Mouse (Mus musculus) myocyte (in vitro differentiated cells): Measurements from ENCODE around the gene Gm7534. TPM values are rescaled to one million over a fixed set of nuclear protein-coding genes. Genes with fewer than 3 reads are reported as not detected.

Experiments
- H3K27me3 ChIP-seq: one replicate; pipeline ENCODE4 v1.6.1; 2011; ENCODE audit not compliant: control insufficient read depth, insufficient read depth, insufficient read length
- H3K36me3 ChIP-seq: one replicate; pipeline ENCODE4 v1.6.1; 2011; ENCODE audit not compliant: control insufficient read depth, insufficient read depth
- H3K4me2 ChIP-seq: one replicate; pipeline ENCODE4 v1.6.1; 2011; ENCODE audit warnings: low read depth, control low read depth
- H3K4me3 ChIP-seq: one replicate; pipeline ENCODE4 v1.5.1; 2011; ENCODE audit warnings: mild to moderate bottlenecking, control low read depth, moderate library complexity
- H3K79me2 ChIP-seq: one replicate; pipeline ENCODE4 v1.6.1; 2011; ENCODE audit not compliant: control insufficient read depth, insufficient read depth
- H3ac ChIP-seq: one replicate; pipeline ENCODE4 v1.6.1; 2011; ENCODE audit not compliant: control insufficient read depth, insufficient read length
- CEBPB ChIP-seq: IDR thresholded peaks from 2 replicates; pipeline ENCODE4 v1.6.1; 2011; ENCODE audit warnings: mild to moderate bottlenecking, moderate library complexity; ENCODE audit not compliant: poor library complexity, insufficient read depth, severe bottlenecking
- E2F4 ChIP-seq: IDR thresholded peaks from one replicate; pipeline ENCODE4 v1.6.1; 2011; ENCODE audit warnings: mild to moderate bottlenecking, control low read depth, moderate library complexity; ENCODE audit not compliant: insufficient read depth
- MAX ChIP-seq: IDR thresholded peaks from one replicate; pipeline ENCODE4 v1.6.1; 2011; ENCODE audit warnings: low read depth, mild to moderate bottlenecking, control low read depth
- MYOD1 ChIP-seq, 3 experiments: IDR thresholded peaks; one replicate each; pipeline ENCODE4 v1.6.1; 2011; ENCODE audit warnings: control low read depth in 2 of 3, low read depth in 2 of 3, mild to moderate bottlenecking in 2 of 3, moderate library complexity in 1 of 3; ENCODE audit not compliant: insufficient read length in 2 of 3, control insufficient read depth in 1 of 3
- MYOG ChIP-seq, 3 experiments: IDR thresholded peaks; one replicate each; pipeline ENCODE4 v1.6.1; 2011; ENCODE audit warnings: control low read depth in 2 of 3, low read depth in 2 of 3, mild to moderate bottlenecking in 2 of 3; ENCODE audit not compliant: insufficient read length in 2 of 3, control insufficient read depth in 1 of 3, insufficient read depth in 1 of 3
- POLR2A ChIP-seq: IDR thresholded peaks from one replicate; pipeline ENCODE4 v1.6.1; 2011; ENCODE audit warnings: low read depth, mild to moderate bottlenecking, control low read depth, moderate library complexity; ENCODE audit not compliant: insufficient read length
- POLR2AphosphoS2 ChIP-seq: IDR thresholded peaks from one replicate; pipeline ENCODE4 v1.6.1; 2011; ENCODE audit warnings: low read depth, control low read depth; ENCODE audit not compliant: insufficient read length
- REST ChIP-seq: IDR thresholded peaks from one replicate; pipeline ENCODE4 v1.6.1; 2011; ENCODE audit warnings: mild to moderate bottlenecking, control low read depth, moderate library complexity; ENCODE audit not compliant: insufficient read depth, insufficient read length
- SRF ChIP-seq: IDR thresholded peaks from one replicate; pipeline ENCODE4 v1.6.1; 2011; ENCODE audit warnings: low read depth; ENCODE audit not compliant: control insufficient read depth, insufficient read length
- TCF12 ChIP-seq: IDR thresholded peaks from one replicate; pipeline ENCODE4 v1.6.1; 2011; ENCODE audit warnings: mild to moderate bottlenecking, control low read depth; ENCODE audit not compliant: poor library complexity, insufficient read depth, severe bottlenecking
- TCF3 ChIP-seq: IDR thresholded peaks from one replicate; pipeline ENCODE4 v1.6.1; 2011; ENCODE audit warnings: low read depth, control low read depth; ENCODE audit not compliant: insufficient read length
- USF1 ChIP-seq: IDR thresholded peaks from one replicate; pipeline ENCODE4 v1.6.1; 2011; ENCODE audit warnings: low read depth, mild to moderate bottlenecking, control low read depth, moderate library complexity
- polyA plus RNA-seq: library from polyadenylated mRNA; unstranded; fragments of >200 nt; fragmentation: generic; extraction: Trizol; gene quantifications from one replicate; pipeline ENCODE4 v1.2.1, GENCODE M21; 2012; ENCODE audit warnings: missing spikeins

Gene Gm7534
- polyA plus RNA-seq = not detected

- Histone ChIP-seq H3K4me2 (no peak within 1 kb of the TSS), H3ac (no peak within 1 kb of the TSS), H3K27me3 (peaks cover 7% of the 10 kb centered on the region), H3K36me3 (no peaks in the 10 kb centered on the region), H3K4me3 (no peak within 1 kb of the TSS), H3K79me2 (no peaks in the 10 kb centered on the region)
- TF ChIP-seq POLR2A (no peak), TCF3 (no peak), POLR2AphosphoS2 (no peak), REST (no peak), SRF (no peak), MAX (no peak), E2F4 (no peak), MYOG (IDR thresholded peaks at IDR 0.05; ENCODE audit: control insufficient read depth in 1 of 3, insufficient read depth in 1 of 3, insufficient read length in 2 of 3, low read depth in 2 of 3) (no peak), TCF12 (no peak), USF1 (no peak), CEBPB (no peak), MYOD1 (IDR thresholded peaks at IDR 0.05; ENCODE audit: control insufficient read depth in 1 of 3, insufficient read length in 2 of 3, low read depth in 2 of 3) (no peak)
Observed at GRCm38 (mm10) chr4:134202904-134203303, at the start of gene Gm7534. TSS of gene Gm7534 (minus strand) at chr4:134203004.

GRCm38 (mm10) chr4:134252131-134252910 is 49.5 kb upstream of the Gm7534 start:
- Histone ChIP-seq H3K27me3 (peaks cover 72% of the 10 kb centered on the region), H3K4me3 (no peak overlapping the region), H3K36me3 (no peaks in the 10 kb centered on the region), H3K79me2 (no peaks in the 10 kb centered on the region), H3K4me2 (no peak overlapping the region), H3ac (no peak overlapping the region)
- no peak for TF ChIP-seq TCF12
- no peak for TF ChIP-seq E2F4
- TF ChIP-seq REST = no peak
- TF ChIP-seq POLR2A = no peak
- TF ChIP-seq MYOG (IDR thresholded peaks at IDR 0.05; ENCODE audit: control insufficient read depth in 1 of 3, insufficient read depth in 1 of 3, insufficient read length in 2 of 3, low read depth in 2 of 3) = no peak
- no peak for TF ChIP-seq TCF3
- TF ChIP-seq CEBPB = no peak
- no peak for TF ChIP-seq MYOD1 (IDR thresholded peaks at IDR 0.05; ENCODE audit: control insufficient read depth in 1 of 3, insufficient read length in 2 of 3, low read depth in 2 of 3)
- no peak for TF ChIP-seq POLR2AphosphoS2
- TF ChIP-seq USF1 = no peak
- no peak for TF ChIP-seq MAX
- no peak for TF ChIP-seq SRF

DNA sequence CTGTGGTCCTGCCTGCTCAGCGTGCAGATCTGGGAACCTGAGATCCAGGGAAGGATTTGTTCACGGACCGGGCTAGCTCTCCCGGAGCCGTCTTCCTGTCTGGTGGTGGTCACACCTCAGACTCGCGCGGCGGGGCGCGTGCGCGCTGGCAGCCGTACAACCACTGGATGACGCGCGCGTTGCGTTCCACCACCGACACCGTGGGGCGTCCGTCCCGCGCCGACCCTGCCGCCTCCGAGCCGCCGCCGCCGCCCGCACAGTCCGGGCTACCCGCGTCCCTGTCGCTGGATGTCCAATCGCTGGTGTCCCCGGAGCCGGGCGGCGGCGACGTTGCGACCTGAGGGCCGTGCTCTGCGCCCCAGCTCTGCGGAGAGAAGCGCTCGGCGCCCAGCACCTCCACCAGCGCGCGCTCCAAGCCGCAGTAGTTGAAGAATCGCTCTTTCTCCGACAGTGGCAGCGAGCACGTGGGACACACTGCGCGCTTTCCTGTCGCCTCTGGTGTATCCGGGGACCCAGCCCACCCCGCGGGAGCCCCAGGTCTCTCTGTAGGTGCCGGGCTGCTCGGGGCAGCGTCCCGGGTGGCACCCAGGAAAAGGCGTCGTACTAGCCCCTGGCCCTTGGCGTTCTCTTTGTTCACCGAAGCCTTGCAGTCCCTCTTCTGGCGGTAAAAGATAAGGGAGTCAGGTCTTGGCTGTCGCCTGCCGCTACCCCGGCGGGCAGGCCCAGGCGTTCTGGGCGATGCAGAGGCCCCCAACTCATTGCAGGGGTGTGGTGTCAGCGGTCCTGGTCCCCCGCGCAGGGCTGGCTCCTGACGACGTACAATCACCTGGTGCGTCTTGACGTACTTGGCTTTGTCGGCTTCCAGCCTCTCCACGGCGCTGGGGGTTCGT is 48.7 kb upstream of the Gm7534 start:
- H3ac ChIP-seq = no peak overlapping the region
- no peaks in the 10 kb centered on the region for H3K79me2 ChIP-seq
- H3K4me2 ChIP-seq = no peak overlapping the region
- TF ChIP-seq TCF12 (no peak), TCF3 (no peak), POLR2AphosphoS2 (no peak), REST (no peak), MAX (no peak), POLR2A (no peak), USF1 (no peak), E2F4 (no peak), SRF (no peak), MYOG (IDR thresholded peaks at IDR 0.05; ENCODE audit: control insufficient read depth in 1 of 3, insufficient read depth in 1 of 3, insufficient read length in 2 of 3, low read depth in 2 of 3) (no peak), MYOD1 (IDR thresholded peaks at IDR 0.05; ENCODE audit: control insufficient read depth in 1 of 3, insufficient read length in 2 of 3, low read depth in 2 of 3) (no peak), CEBPB (no peak)
- no peaks in the 10 kb centered on the region for H3K36me3 ChIP-seq
- H3K27me3 ChIP-seq = peaks cover 73% of the 10 kb centered on the region
- H3K4me3 ChIP-seq = no peak overlapping the region

DNA sequence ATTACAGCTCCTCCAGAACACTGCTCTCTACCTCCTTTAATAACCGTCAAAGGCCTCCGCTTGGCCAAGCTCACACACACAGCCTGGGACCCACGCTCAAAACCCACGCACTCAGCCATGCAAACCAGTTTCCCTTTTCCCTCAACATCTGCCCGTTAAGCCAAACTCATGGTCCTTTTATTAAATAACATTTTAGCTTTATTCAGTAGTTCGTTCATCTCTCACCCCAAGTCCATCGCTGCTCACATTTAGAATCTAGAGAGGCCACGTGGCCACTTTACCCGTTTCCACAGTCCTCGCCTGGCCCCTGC is 48.1 kb upstream of the Gm7534 start:
- H3K4me2 ChIP-seq = peak overlapping the region; percentile 8
- no peaks in the 10 kb centered on the region for H3K79me2 ChIP-seq
- no peaks in the 10 kb centered on the region for H3K36me3 ChIP-seq
- H3ac ChIP-seq = no peak overlapping the region
- TF ChIP-seq POLR2A (no peak), CEBPB (no peak), USF1 (no peak), SRF (no peak), REST (no peak), MYOG (IDR thresholded peaks at IDR 0.05; ENCODE audit: control insufficient read depth in 1 of 3, insufficient read depth in 1 of 3, insufficient read length in 2 of 3, low read depth in 2 of 3) (no peak), TCF3 (no peak), POLR2AphosphoS2 (no peak), MYOD1 (IDR thresholded peaks at IDR 0.05; ENCODE audit: control insufficient read depth in 1 of 3, insufficient read length in 2 of 3, low read depth in 2 of 3) (no peak), TCF12 (no peak), MAX (no peak), E2F4 (no peak)
- H3K4me3 ChIP-seq = no peak overlapping the region
- peaks cover 73% of the 10 kb centered on the region for H3K27me3 ChIP-seq
